Mouse (Mus musculus) adrenal gland (tissue): Measurements from ENCODE around the gene Taf3.

Experiments
- intact Hi-C: fragments of 180-260 bp; cut with DNase I; formaldehyde crosslinking; loops from one replicate; pipeline ENCODE4 v1.15.1; 2025

The Taf3 gene

GRCm38 (mm10) chr2:9893272-9893953, 155.0 kb downstream of the Taf3 start:
- intact Hi-C loops: no loop called here

DNA sequence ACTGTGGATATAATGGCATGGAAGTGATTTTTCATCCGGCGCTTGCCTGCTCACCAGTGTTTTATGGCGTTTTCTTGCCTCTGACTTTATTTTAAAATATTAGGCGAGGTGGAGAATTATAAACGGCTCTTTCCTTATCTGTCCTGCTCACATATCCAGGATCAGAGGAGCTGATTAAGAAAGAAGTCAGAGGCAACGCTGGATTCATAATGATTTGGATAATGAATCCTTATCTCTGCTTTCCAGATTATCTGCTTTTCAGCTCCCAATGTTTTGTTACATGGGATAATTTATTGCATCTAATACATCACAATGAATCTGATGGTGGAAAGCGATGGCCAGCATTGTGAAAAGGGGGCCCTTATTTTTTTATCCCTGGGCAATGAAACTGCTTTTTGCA, 155.9 kb downstream of the Taf3 start:
- intact Hi-C loops: no loop called here

- intact Hi-C loops: no loop called here
These were observed 157.5 kb downstream of the Taf3 start for GRCm38 (mm10) chr2:9890906-9891305.

DNA sequence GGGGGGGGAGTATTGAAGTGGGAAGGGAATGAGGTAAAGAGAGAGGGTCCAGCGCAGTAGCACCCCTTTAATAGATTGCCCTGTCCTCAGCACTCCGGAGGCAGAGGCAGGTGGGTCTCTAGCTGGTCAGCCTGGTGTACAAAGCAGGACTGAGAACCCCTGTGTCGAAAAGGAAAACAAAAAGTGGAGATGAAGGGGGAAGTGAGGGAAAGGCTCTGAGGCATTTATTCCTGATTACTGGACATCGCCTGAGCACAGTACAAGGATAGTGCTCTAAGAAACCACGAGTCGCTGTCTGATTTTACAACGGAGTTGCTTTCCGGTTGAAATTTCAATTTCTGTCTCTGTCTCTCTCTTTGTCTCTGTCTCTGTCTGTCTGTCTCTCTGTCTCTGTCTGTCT, 158.1 kb downstream of the Taf3 start:
- intact Hi-C loops: no loop called here

DNA sequence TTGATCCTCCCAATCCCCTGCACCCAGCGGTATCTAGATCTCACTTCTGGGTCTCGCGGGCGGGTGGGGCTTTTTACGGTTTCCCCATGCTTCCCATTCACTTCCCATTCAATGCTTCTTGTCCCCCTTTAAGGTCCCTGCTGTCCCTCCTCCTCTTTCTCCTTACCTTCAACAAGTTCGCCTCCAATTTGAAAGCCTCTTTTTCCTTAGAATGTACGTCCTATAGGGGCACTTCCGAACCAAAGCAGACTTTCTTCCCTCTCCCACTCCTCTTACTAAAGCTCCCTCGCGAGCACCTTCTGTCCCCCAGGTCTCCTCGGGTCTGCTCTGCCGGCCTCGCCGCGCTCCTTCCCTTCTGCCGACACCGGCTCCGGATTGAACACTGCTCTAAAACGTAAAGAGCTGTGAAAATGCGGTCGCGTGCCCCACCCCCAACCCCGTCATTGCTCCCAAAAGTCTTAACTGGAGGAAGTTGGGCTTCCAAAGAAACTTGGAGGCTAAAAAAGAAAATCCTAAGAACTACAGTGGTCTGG, 158.7 kb downstream of the Taf3 start, which contains the start of gene Gata3:
TSS of gene Gata3 (minus strand) at position 384 of the 533 bp plus-strand sequence.
- intact Hi-C loops: loop anchor here (5.0 to 10.0 kb wide), 3 partner anchors 118 to 1215 kb away; no protein-coding TSS in a partner anchor

DNA sequence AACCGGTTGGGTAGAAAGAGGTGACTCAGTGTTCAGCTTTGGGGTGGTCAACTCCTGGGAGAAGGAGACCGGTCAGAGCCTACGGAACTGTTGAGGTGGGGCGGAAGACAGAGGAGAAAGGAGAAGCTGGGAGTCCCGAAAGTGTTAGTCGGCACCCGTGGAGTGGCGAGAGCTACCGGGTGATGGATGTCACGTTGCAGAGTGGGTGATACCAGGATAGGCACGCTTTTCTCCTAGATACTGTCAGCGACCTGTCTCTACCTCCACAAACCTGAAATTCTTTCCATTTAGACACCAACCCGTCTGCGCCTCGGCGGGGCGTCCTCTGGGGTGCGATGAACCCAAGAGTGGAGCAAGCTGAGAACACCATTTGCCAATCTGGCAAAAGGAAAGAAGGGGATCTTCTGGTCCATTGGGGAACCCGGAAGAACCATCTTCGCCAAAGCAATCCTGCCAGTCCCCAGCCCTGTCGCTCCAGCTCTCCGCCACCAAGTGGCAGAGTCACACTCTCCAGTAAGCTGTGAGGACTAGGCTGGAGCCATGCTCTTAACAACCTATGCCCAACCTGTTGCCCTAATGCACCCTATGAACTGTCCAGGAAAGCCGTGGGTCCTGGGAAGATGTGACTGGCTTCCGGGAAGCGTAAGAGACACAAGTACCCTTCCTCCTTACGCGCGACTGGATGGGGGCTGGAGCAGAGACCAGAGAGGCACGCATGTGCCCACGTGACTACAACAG, 159.3 kb downstream of the Taf3 start, which contains the start of gene 9230102O04Rik:
TSS of gene 9230102O04Rik (minus strand) at position 628 of the 738 bp plus-strand sequence.
- intact Hi-C loops: loop anchor here (5.0 to 10.0 kb wide), 3 partner anchors 118 to 1214 kb away; no protein-coding TSS in a partner anchor

GRCm38 (mm10) chr2:9887636-9888035, 160.8 kb downstream of the Taf3 start:
- intact Hi-C loops: loop anchor here (5.0 to 10.0 kb wide), 3 partner anchors 120 to 1213 kb away; no protein-coding TSS in a partner anchor

- intact Hi-C loops: loop anchor here (5.0 to 10.0 kb wide), 3 partner anchors 120 to 1212 kb away; no protein-coding TSS in a partner anchor
These were observed 161.3 kb downstream of the Taf3 start for GRCm38 (mm10) chr2:9886921-9887610.

DNA sequence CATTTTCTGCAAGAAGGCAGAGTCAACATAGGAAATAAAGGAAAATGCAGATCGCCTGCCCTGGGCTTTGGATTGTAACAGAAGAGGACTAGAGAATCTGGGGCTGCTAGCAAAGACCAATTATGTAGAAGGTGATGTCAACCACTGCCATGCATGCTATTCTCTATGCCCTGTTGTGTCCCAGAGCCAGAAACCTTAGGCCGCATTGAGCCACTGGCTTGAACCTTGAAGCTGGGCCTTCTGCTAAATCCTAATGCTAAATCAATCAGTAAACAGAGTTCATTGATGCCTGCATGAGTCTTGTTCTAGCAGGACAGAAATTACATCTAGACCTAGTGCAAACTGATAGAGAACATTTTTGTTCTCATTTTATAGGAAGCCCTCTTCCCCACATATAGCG, 162.4 kb downstream of the Taf3 start:
- intact Hi-C loops: loop anchor here (5.0 to 10.0 kb wide), 3 partner anchors 121 to 1211 kb away; no protein-coding TSS in a partner anchor

DNA sequence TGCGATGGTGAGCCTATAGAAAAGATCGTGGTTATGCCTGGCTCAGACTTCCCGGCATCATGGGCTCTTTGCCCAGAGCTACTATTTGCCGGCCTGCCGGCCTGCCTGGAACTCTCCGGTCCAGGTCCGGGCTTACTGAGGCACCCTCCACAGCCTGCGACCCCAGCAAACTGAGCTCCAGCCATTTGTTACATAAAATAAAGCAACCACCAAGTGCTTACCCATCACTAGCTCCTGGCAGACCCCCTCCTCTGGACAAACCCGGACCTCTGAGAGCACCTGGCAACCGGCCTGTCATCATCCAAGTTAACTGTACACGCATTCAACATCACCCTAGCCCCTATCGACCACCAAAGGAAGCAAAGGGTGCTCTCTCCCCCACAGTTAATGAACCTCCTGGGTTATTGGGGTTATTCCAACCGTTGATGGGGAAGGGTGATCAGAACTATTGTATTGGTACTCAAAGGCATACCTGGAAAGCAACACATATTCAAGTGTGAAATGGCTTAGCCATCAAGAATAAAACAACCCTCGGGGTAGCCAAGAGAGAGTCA, 163.1 kb downstream of the Taf3 start:
- intact Hi-C loops: loop anchor here (5.0 to 10.0 kb wide), 3 partner anchors 122 to 1210 kb away; no protein-coding TSS in a partner anchor

GRCm38 (mm10) chr2:9884533-9885216, 163.7 kb downstream of the Taf3 start:
- intact Hi-C loops: loop anchor here (5.0 to 10.0 kb wide), 3 partner anchors 123 to 1210 kb away; no protein-coding TSS in a partner anchor

DNA sequence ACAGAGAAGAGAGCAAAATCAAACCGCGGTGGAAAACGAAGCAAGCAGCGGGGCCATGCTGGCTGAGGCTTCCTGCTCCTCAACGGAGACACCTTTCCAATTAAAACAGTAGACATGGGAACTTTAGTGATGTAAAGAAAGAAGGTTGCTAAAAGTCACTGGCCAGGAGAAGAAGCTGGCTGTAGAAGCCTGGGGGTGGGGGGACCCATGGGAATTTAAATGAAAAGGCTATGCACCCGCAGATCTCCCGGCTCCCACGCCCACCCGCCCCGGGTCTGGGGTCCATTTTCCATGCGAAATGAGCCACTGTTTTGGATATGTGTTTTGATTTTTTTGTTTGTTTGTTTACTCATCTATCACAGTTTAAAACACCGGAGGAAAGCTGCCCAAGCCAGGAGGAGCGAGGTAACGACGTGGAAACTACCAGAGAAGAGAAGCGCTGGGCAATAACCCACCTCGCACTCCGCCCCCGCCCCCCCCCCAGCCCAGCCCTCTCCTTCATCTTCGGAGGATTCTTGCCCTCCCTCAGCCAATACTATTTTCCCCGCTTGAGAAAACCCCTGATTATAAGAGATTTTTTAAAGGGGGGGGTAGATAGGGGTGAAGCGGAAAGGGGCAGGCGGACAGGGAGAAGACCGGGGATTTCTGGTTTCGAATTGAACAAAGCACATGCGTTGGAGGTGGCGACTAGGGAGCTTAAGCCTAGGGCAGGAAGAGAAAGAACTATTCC, 164.4 kb downstream of the Taf3 start:
- intact Hi-C loops: loop anchor here (10.0 kb wide), 2 partner anchors 1129 to 1209 kb away; no protein-coding TSS in a partner anchor

GRCm38 (mm10) chr2:9882926-9883802, 165.2 kb downstream of the Taf3 start:
- intact Hi-C loops: loop anchor here (10.0 kb wide), 2 partner anchors 1128 to 1208 kb away; no protein-coding TSS in a partner anchor

GRCm38 (mm10) chr2:9882371-9882925, 165.9 kb downstream of the Taf3 start:
- intact Hi-C loops: loop anchor here (10.0 kb wide), 2 partner anchors 1128 to 1208 kb away; no protein-coding TSS in a partner anchor

- intact Hi-C loops: loop anchor here (10.0 kb wide), 2 partner anchors 1127 to 1207 kb away; no protein-coding TSS in a partner anchor
These were observed 166.8 kb downstream of the Taf3 start for GRCm38 (mm10) chr2:9881611-9882023.

- intact Hi-C loops: loop anchor here (10.0 kb wide), 2 partner anchors 1126 to 1206 kb away; no protein-coding TSS in a partner anchor
These were observed 167.3 kb downstream of the Taf3 start, which contains the start of gene 4930412O13Rik for GRCm38 (mm10) chr2:9881051-9881591. 4930412O13Rik (plus strand) TSS chr2:9881252.

DNA sequence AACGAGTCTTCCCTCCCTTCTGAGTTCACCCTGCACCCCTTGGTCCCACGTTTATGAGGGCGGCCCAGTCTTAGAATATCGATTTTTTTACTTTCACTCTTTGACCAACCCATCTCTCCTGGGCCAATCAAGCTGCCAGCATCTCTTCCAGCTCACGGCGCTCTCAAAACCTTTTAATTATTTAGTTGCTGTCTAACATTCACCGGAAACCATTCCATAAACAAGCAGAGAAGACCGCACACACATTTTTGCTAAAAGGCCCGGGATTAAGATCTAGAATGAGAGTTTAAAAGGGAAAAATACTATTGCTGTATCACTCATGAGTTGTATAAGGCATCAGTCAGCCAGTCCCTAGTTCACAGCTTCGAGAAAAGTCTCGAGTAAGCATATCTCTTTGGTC, 168.1 kb downstream of the Taf3 start:
- intact Hi-C loops: loop anchor here (10.0 kb wide), 2 partner anchors 1125 to 1205 kb away; no protein-coding TSS in a partner anchor
